Mouse (Mus musculus) liver, embryonic 11.5 days (tissue): Measurements from ENCODE around the gene Fam221b. TPM values are rescaled to one million over a fixed set of nuclear protein-coding genes. Genes with fewer than 3 reads are reported as not detected.

ENCODE experiments used
- ATAC-seq: fragments of 200-750 bp; cut with Nextera tagmentation; replicated peaks from 2 replicates; pipeline ENCODE4 v1.8.0; 2017; ENCODE audit warnings: moderate number of reproducible peaks, mild to moderate bottlenecking, moderate TSS enrichment, moderate library complexity; ENCODE audit not compliant: low FRiP score
- DNase-seq: peaks from one replicate; pipeline ENCODE4 v3.0.0-alpha.2; 2017; ENCODE audit warnings: low spot score
- H3K27ac ChIP-seq: fragments of 300-500 bp; sonication (generic); 2 replicates; pipeline ENCODE4 v1.5.1; 2014; ENCODE audit warnings: mild to moderate bottlenecking, low read depth, low read length, control low read depth
- H3K27me3 ChIP-seq: fragments of 300-500 bp; sonication (generic); replicated peaks from 2 replicates; pipeline ENCODE4 v1.6.1; 2014; ENCODE audit warnings: low read length, mixed read lengths; ENCODE audit not compliant: control insufficient read depth, insufficient read depth
- H3K36me3 ChIP-seq: fragments of 300-500 bp; sonication (generic); 2 replicates; pipeline ENCODE4 v1.6.1; 2014; ENCODE audit warnings: mild to moderate bottlenecking, low read length, moderate library complexity, mixed read lengths; ENCODE audit not compliant: control insufficient read depth, insufficient read depth
- H3K4me1 ChIP-seq: fragments of 300-500 bp; sonication (generic); replicated peaks from 2 replicates; pipeline ENCODE4 v1.6.1; 2014; ENCODE audit warnings: low read length, mixed read lengths; ENCODE audit not compliant: control insufficient read depth, insufficient read depth
- H3K4me2 ChIP-seq: fragments of 300-500 bp; sonication (generic); 2 replicates; pipeline ENCODE4 v1.6.1; 2014; ENCODE audit warnings: mild to moderate bottlenecking, control low read depth, moderate library complexity
- H3K4me3 ChIP-seq: fragments of 300-500 bp; sonication (generic); 2 replicates; pipeline ENCODE4 v1.5.1; 2014; ENCODE audit warnings: low read depth, low read length, control low read depth
- H3K9ac ChIP-seq: fragments of 300-500 bp; sonication (generic); 2 replicates; pipeline ENCODE4 v1.6.1; 2014; ENCODE audit warnings: low read depth, low read length, control low read depth
- H3K9me3 ChIP-seq: fragments of 300-500 bp; sonication (generic); 2 replicates; pipeline ENCODE4 v1.6.1; 2016; ENCODE audit warnings: low read length, inconsistent platforms, mixed read lengths; ENCODE audit not compliant: control insufficient read depth
- WGBS: fragments of 180-500 bp; shearing (Covaris S2); extraction: QIAGEN DNeasy Blood & Tissue Kit; methylation state at CpG from one replicate; pipeline ENCODE4 v1.1.7; 2014; 5-methylcytosine and 5-hydroxymethylcytosine counted together
- polyA plus RNA-seq: library from polyadenylated mRNA; unstranded; fragments of >200 nt; fragmentation: Nextera tagmentation; extraction: Ambion mirVana; gene quantifications from 2 replicates; pipeline ENCODE4 v1.2.1, GENCODE M21; 2014

Fam221b gene
- polyA plus RNA-seq, 1 experiment from 2014 or later = 2.2 TPM

DNA sequence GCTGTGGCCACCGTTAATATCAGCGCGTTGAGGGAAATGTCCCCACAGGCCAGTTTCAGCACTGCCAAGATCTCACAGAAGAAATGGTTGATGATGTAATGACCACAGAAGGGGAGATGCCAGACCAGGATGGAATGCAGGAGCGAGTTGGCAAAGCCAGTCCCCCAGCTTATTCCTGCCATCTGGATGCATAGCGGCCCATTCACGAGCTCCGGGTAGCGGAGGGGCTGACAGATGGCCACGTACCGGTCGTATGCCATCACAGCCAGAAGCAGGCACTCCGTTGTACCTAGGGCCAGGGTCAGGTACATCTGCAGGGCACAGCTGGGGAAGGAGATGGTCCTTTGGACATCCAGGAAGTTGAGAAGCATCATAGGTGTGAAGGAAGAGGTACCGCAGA lies 27.6 kb upstream of the Fam221b start:
- Histone ChIP-seq H3K9me3 (no peaks in the 10 kb centered on the region), H3K36me3 (no peaks in the 10 kb centered on the region), H3K27me3 (peaks cover 2% of the 10 kb centered on the region; the same call in 1 of the 2 replicates), H3K27ac (no peak overlapping the region), H3K9ac (no peak overlapping the region), H3K4me2 (no peak overlapping the region), H3K4me1 (peaks cover 22% of the 10 kb centered on the region), H3K4me3 (no peak overlapping the region)
- DNase-seq (no peak), ATAC-seq (no peak)
- WGBS = 90% methylated on average over 13 of the region's 13 CpGs

DNA sequence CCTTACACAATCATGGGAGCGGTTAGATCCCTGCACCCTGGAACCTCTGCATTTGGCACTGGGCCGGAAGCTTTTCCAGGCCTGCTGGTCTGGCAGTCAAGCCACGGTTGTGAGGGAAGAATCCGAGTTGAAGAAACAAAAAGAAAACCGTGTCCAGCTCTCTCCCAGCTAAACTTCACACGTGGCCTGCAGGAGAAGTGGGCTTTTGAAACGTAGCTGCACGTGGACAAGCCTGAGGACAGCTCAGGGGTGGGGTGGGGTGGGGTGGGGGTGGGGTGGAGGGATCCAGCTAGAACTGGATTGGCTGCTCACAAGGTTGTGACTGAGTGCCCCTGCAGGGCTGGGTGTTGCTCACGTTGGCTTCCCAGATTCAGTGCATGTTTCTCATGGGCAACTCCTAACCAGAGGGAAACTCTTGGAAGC lies 26.3 kb upstream of the Fam221b start:
- DNase-seq = no peak

DNA sequence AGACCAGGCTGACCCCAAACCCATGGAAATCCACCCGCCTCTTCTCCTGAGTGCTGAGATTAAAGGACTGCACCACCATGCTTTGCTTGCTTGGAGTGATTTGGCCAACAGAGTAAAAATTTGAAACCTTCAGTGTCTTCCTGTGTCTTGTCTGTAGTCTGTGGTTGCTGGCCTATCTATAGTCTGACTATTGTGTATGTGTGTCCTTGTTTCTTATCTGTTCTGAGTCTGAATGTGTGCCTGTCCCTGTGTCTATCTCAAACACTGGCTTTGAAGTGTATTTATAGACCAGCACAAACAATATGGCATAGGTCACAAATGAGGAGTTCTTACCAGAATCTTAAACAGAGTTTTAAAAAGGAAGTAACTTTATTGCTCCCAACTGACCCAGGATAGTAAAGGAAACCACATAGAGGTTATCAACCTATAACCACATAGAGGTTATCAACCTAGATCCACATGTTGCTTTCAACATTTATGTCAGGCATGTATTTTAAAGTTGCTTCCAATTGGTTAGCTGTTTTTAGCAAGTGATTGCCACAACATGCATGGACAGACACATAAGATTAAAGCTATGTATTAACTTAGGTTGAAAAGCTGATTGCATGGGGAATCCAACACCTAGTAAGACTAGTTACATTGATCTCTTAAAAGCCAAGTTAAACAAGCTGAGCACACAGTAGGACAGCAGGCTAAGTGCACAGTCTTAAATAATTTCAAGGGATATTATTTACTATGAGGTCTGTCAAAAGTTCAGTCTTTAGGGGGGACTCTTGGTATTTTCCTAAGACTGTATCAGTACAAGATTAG lies 25.7 kb upstream of the Fam221b start:
- no peak overlapping the region for H3K4me3 ChIP-seq
- no peak for DNase-seq
- H3K4me2 ChIP-seq = no peak overlapping the region
- H3K9ac ChIP-seq = no peak overlapping the region
- peak; percentile 61 for ATAC-seq
- no peaks in the 10 kb centered on the region for H3K9me3 ChIP-seq
- 50% methylated on average over 1 of the region's 1 CpGs for WGBS
- peaks cover 22% of the 10 kb centered on the region for H3K4me1 ChIP-seq
- no peaks in the 10 kb centered on the region for H3K36me3 ChIP-seq
- peaks cover 2% of the 10 kb centered on the region; the same call in 1 of the 2 replicates for H3K27me3 ChIP-seq
- no peak overlapping the region for H3K27ac ChIP-seq

More for the DNA sequence above, 26.3 kb upstream of the Fam221b start:
- H3K4me1 ChIP-seq = peaks cover 22% of the 10 kb centered on the region
- no peak overlapping the region for H3K4me3 ChIP-seq
- H3K9ac ChIP-seq = no peak overlapping the region
- no peaks in the 10 kb centered on the region for H3K36me3 ChIP-seq
- 32% methylated on average over 9 of the region's 9 CpGs for WGBS
- no peak overlapping the region for H3K4me2 ChIP-seq
- H3K9me3 ChIP-seq = no peaks in the 10 kb centered on the region
- no peak overlapping the region for H3K27ac ChIP-seq
- peaks cover 2% of the 10 kb centered on the region; the same call in 1 of the 2 replicates for H3K27me3 ChIP-seq
- peak; percentile 56; the same call in 1 of the 2 replicates for ATAC-seq

GRCm38 (mm10) chr4:43693806-43694241 lies 24.9 kb upstream of the Fam221b start:
- Histone ChIP-seq H3K9me3 (no peaks in the 10 kb centered on the region), H3K4me3 (no peak overlapping the region), H3K4me1 (peaks cover 22% of the 10 kb centered on the region), H3K9ac (no peak overlapping the region), H3K27me3 (peaks cover 2% of the 10 kb centered on the region; the same call in 1 of the 2 replicates), H3K27ac (no peak overlapping the region), H3K36me3 (no peaks in the 10 kb centered on the region), H3K4me2 (no peak overlapping the region)
- ATAC-seq (peak; percentile 54; the same call in 1 of the 2 replicates), DNase-seq (no peak)
- 29% methylated on average over 5 of the region's 5 CpGs for WGBS

- 73% methylated on average over 5 of the region's 5 CpGs for WGBS
- no peak overlapping the region for H3K4me3 ChIP-seq
- no peak overlapping the region for H3K9ac ChIP-seq
- DNase-seq = no peak
- H3K27me3 ChIP-seq = no peaks in the 10 kb centered on the region
- no peak for ATAC-seq
- no peak overlapping the region for H3K4me2 ChIP-seq
- no peaks in the 10 kb centered on the region for H3K36me3 ChIP-seq
- H3K27ac ChIP-seq = no peak overlapping the region
- H3K9me3 ChIP-seq = no peaks in the 10 kb centered on the region
- peaks cover 22% of the 10 kb centered on the region for H3K4me1 ChIP-seq
These were observed 22.1 kb upstream of the Fam221b start for GRCm38 (mm10) chr4:43691026-43691425.

DNA sequence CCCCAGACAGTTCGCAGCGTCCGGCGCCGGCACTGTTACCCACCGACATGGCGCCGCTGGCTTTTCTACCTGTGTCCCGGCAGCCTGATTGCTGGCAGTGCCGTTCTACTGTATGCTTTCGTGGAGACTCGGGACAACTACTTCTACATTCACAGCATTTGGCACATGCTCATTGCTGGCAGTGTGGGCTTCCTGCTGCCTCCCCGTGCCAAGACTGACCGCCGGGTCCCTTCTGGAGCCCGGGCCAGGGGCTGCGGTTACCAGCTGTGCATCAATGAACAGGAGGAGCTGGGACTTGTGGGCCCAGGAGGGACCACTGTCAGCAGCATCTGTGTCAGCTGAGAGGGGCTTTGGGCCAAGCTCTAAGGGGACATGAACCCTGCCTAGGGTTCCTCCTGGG lies 21.1 kb upstream of the Fam221b start:
- WGBS = 90% methylated on average over 17 of the region's 17 CpGs
- DNase-seq = no peak
- H3K27me3 ChIP-seq = no peaks in the 10 kb centered on the region
- no peak overlapping the region for H3K27ac ChIP-seq
- H3K4me2 ChIP-seq = no peak overlapping the region
- no peak overlapping the region for H3K4me3 ChIP-seq
- H3K4me1 ChIP-seq = peaks cover 14% of the 10 kb centered on the region
- H3K9ac ChIP-seq = no peak overlapping the region
- no peaks in the 10 kb centered on the region for H3K36me3 ChIP-seq
- no peaks in the 10 kb centered on the region for H3K9me3 ChIP-seq
- ATAC-seq = no peak

DNA sequence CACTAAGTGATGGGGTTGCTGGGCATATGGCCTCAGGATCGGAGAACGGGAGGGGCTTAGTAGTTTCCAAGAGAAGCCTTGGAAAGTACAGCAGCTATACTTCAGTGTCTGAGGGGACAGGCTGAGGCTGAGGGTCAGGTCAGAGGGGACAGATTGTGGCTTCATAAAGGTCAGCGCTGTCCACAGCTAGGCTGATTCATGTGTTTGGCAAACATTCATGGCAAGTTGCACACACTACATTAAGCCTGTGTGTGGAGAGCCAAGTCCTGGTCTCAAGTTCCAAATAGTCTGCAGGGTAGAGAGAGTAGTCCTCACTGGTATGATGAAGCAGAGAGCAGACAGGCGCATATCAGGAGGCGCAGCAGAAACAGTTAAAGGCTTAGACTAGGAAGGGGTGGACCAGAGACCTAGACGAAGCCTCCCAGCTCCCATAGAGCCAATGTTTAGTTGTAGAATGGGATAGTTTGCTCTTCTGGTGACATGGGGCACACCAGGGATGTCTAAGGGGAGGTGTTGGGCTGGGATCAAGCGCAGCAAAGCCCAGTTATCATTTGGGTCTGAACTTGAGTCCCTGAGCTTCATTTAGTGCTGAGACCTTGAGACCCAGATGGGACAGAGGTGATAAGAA lies 10.6 kb upstream of the Fam221b start:
- Histone ChIP-seq H3K9me3 (no peaks in the 10 kb centered on the region), H3K27ac (no peak overlapping the region), H3K9ac (no peak overlapping the region), H3K4me2 (no peak overlapping the region), H3K27me3 (no peaks in the 10 kb centered on the region), H3K4me1 (no peaks in the 10 kb centered on the region), H3K36me3 (no peaks in the 10 kb centered on the region), H3K4me3 (no peak overlapping the region)
- no peak for ATAC-seq
- 79% methylated on average over 7 of the region's 7 CpGs for WGBS
- no peak for DNase-seq

DNA sequence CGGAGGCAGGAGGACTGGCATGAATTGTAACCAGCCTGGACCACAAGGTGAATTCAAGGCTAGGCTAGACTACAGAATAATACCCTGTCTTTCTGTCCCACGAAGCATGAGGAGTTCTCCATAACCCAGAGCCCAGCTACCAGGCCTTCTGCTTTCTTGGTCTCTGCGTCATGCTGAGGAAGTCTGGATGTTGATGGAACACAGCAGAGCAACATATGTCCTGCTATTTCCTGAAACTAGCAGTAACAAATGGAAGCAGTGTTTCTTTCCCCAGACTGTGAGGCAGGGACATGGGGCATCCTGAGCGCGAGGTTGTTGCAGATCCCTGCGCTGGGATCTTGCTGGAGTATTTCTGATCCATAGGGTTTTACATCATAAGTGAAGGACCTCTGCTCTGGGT lies 9.6 kb upstream of the Fam221b start:
- H3K4me1 ChIP-seq = no peaks in the 10 kb centered on the region
- 88% methylated on average over 6 of the region's 6 CpGs for WGBS
- DNase-seq (no peak), ATAC-seq (no peak)
- no peak overlapping the region for H3K4me2 ChIP-seq
- H3K9ac ChIP-seq = no peak overlapping the region
- H3K27ac ChIP-seq = no peak overlapping the region
- no peaks in the 10 kb centered on the region for H3K9me3 ChIP-seq
- H3K4me3 ChIP-seq = no peak overlapping the region
- no peaks in the 10 kb centered on the region for H3K27me3 ChIP-seq
- no peaks in the 10 kb centered on the region for H3K36me3 ChIP-seq
